Mouse (Mus musculus) stomach, embryonic 14.5 days (tissue): ENCODE results near the gene Ntsr1. TPM values are rescaled to one million over a fixed set of nuclear protein-coding genes. Genes with fewer than 3 reads are reported as not detected.

Source experiments
- ATAC-seq: fragments of 200-750 bp; cut with Nextera tagmentation; 2 replicates; pipeline ENCODE4 v1.8.0; 2017; ENCODE audit warnings: low read depth, moderate TSS enrichment; ENCODE audit not compliant: insufficient number of reproducible peaks, insufficient read depth, low FRiP score
- H3K27ac ChIP-seq: fragments of 300-500 bp; sonication (generic); 2 replicates; pipeline ENCODE4 v1.5.1; 2014; ENCODE audit warnings: mild to moderate bottlenecking, low read length, moderate library complexity, mixed read lengths
- H3K27me3 ChIP-seq: fragments of 300-500 bp; sonication (generic); 2 replicates; pipeline ENCODE4 v1.6.1; 2014; ENCODE audit warnings: low read length, control low read depth, mixed read lengths; ENCODE audit not compliant: control insufficient read depth, insufficient read depth
- H3K36me3 ChIP-seq: fragments of 300-500 bp; sonication (generic); 2 replicates; pipeline ENCODE4 v1.6.1; 2014; ENCODE audit warnings: mild to moderate bottlenecking, control low read depth, low read length, moderate library complexity, mixed read lengths; ENCODE audit not compliant: control insufficient read depth, insufficient read depth
- H3K4me1 ChIP-seq: fragments of 300-500 bp; sonication (generic); 2 replicates; pipeline ENCODE4 v1.6.1; 2014; ENCODE audit warnings: low read length, control low read depth, mixed read lengths; ENCODE audit not compliant: control insufficient read depth, insufficient read depth
- H3K4me2 ChIP-seq: fragments of 300-500 bp; sonication (generic); replicated peaks from 2 replicates; pipeline ENCODE4 v1.6.1; 2014; ENCODE audit warnings: low read depth, low read length, control low read depth
- H3K4me3 ChIP-seq: fragments of 300-500 bp; sonication (generic); 2 replicates; pipeline ENCODE4 v1.5.1; 2014; ENCODE audit warnings: low read depth, low read length, control low read depth
- H3K9ac ChIP-seq: fragments of 300-500 bp; sonication (generic); replicated peaks from 2 replicates; pipeline ENCODE4 v1.6.1; 2014; ENCODE audit warnings: low read depth, mild to moderate bottlenecking, control low read depth, low read length, moderate library complexity, mixed read lengths
- H3K9me3 ChIP-seq: fragments of 300-500 bp; sonication (generic); 2 replicates; pipeline ENCODE4 v1.6.1; 2016; ENCODE audit warnings: low read depth, low read length, control low read depth; ENCODE audit not compliant: control insufficient read depth
- WGBS: fragments of 180-500 bp; shearing (Covaris S2); extraction: QIAGEN DNeasy Blood & Tissue Kit; methylation state at CpG from one replicate; pipeline ENCODE4 v1.1.7; 2014; 5-methylcytosine and 5-hydroxymethylcytosine counted together
- polyA plus RNA-seq: library from polyadenylated mRNA; unstranded; fragments of >200 nt; fragmentation: Nextera tagmentation; extraction: Ambion mirVana; gene quantifications from 2 replicates; pipeline ENCODE4 v1.2.1, GENCODE M21; 2014

Ntsr1 gene
- polyA plus RNA-seq, result 1.7 and 2.0 TPM in 2 replicates

DNA sequence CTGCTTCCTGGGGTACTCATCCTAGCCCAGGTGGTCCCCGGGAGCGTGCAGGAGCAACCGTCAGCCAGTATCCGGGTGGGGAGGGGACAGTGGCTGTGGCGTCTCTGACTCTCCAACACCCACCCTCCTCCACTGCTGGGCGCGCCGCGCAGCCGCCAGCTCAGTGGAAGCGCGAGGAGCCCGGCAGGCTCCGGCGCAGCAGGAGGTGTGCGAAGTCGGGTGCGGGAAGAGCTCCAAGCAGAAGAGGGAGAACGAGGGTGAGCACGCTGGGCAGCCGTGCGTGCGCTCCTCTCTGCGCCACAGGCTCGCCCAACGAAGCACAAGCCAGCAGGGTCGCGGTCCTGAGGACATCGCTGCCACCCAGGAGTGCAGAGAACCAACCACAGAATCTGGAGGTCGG lies at the start of gene Ntsr1:
TSS of gene Ntsr1 (plus strand) at position 236 of the 400 bp plus-strand sequence.
- peak within 1 kb of the TSS; percentile 29 for H3K4me3 ChIP-seq
- no peak for ATAC-seq
- 0% methylated on average over 30 of the region's 30 CpGs for WGBS
- H3K27me3 ChIP-seq, result peaks cover 9% of the 10 kb centered on the region; the same call in 1 of the 2 replicates
- H3K4me2 ChIP-seq, result peak within 1 kb of the TSS; percentile 66
- no peaks in the 10 kb centered on the region for H3K36me3 ChIP-seq
- peak within 1 kb of the TSS; percentile 6; the same call in 1 of the 2 replicates for H3K27ac ChIP-seq
- peak within 1 kb of the TSS; percentile 1; the same call in 1 of the 2 replicates for H3K9ac ChIP-seq
- H3K9me3 ChIP-seq, result no peaks in the 10 kb centered on the region
- H3K4me1 ChIP-seq, result peaks cover 27% of the 10 kb centered on the region

- H3K4me3 ChIP-seq, result no peak overlapping the region
- no peak overlapping the region for H3K27ac ChIP-seq
- 80% methylated on average over 5 of the region's 5 CpGs for WGBS
- no peaks in the 10 kb centered on the region for H3K27me3 ChIP-seq
- H3K36me3 ChIP-seq, result no peaks in the 10 kb centered on the region
- no peak for ATAC-seq
- no peaks in the 10 kb centered on the region for H3K9me3 ChIP-seq
- H3K4me2 ChIP-seq, result no peak overlapping the region
- no peak overlapping the region for H3K9ac ChIP-seq
- peaks cover 1% of the 10 kb centered on the region; the same call in 1 of the 2 replicates for H3K4me1 ChIP-seq
These were observed 49.2 kb upstream of the Ntsr1 start for GRCm38 (mm10) chr2:180450529-180450928.

DNA sequence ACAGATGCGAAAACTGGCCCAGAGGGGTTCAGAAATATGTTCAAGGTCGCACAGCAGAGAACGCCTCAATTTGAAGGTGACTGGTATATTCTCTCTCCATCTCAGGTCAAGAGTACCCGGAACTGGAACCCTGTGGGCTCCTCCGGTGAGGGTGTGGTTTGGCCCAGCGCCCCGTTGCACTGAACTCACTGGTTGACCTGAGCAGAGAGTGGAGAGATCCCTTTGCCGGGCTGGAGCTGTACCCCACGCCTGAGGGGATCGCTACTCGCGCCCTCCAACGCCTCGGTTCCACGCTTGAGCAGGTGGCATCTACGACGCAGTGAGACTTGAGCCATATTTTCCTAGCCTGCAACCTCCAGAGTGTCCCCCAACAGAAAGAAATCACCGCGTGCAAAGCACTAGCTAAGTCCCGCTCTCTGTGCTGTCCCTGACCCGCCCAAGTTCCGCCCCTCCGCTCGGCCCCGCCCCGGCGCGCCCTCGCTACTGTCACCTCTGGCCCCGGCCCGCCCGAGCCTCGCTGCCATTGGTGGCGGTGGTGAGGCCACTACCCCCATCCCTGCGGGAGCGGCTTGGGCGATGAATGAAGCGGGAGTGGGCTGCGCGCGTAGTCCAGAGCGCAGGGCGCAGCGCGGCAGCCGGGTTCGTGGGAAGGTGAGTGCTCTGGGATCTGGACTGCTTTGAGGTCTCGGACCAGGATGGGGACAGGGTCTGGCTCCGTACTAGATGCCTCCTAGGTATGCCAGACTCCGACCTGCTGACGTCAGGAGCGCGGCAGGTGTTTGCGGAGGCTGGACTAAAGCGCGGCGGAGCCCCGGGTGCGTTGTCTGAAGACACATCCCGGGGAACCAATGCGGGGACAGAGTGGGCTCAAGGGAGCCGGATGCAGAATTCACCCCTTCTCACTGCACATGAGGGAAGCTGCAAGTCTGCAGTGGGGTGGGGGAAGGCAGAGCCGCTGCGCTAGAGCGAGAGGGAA lies 43.8 kb upstream of the Ntsr1 start, which contains the start of gene Slco4a1:
TSS of gene Slco4a1 (plus strand) at position 523 of the 976 bp plus-strand sequence.
- Histone ChIP-seq H3K36me3 (no peaks in the 10 kb centered on the region), H3K4me2 (peak within 1 kb of the TSS; percentile 85), H3K27ac (no peak within 1 kb of the TSS), H3K4me3 (peak within 1 kb of the TSS; percentile 33), H3K27me3 (peaks cover 19% of the 10 kb centered on the region; the same call in 1 of the 2 replicates), H3K9me3 (no peaks in the 10 kb centered on the region), H3K9ac (no peak within 1 kb of the TSS), H3K4me1 (peaks cover 4% of the 10 kb centered on the region; the same call in 1 of the 2 replicates)
- ATAC-seq, result peak; percentile 97
- 2% methylated on average over 65 of the region's 65 CpGs for WGBS

GRCm38 (mm10) chr2:180456705-180457104 lies 43.1 kb upstream of the Ntsr1 start:
- Histone ChIP-seq H3K36me3 (no peaks in the 10 kb centered on the region), H3K4me1 (peaks cover 4% of the 10 kb centered on the region; the same call in 1 of the 2 replicates), H3K4me2 (peak overlapping the region; percentile 85), H3K9ac (no peak overlapping the region), H3K27ac (no peak overlapping the region), H3K4me3 (peak overlapping the region; percentile 33), H3K27me3 (peaks cover 19% of the 10 kb centered on the region; the same call in 1 of the 2 replicates), H3K9me3 (no peaks in the 10 kb centered on the region)
- ATAC-seq, result 0 out of 2 replicates have a peak, but pooled peaks have one; percentile 5
- WGBS, result 1% methylated on average over 26 of the region's 28 CpGs

DNA sequence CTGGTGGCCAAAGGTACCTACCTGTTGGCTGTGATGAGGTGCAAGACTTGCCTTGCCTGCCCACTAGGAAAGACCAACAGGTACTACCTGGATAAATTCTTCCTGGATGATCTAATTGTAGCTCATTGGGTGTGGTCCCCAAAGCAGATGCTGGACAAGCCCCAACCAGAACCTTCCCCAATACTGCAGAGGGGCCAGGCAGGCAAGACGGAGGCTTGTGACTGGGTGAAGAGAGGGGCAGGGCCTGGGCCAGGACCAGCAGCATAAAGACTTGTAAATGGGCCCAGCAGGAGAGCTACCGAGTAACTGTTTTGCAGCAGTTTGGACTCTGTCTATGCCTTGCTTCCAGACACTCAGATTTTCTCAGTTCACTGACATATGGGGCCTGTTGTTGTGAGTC lies 42.1 kb upstream of the Ntsr1 start:
- ATAC-seq, result no peak
- 59% methylated on average over 2 of the region's 2 CpGs for WGBS
- Histone ChIP-seq H3K27ac (no peak overlapping the region), H3K9me3 (no peaks in the 10 kb centered on the region), H3K4me1 (peaks cover 4% of the 10 kb centered on the region; the same call in 1 of the 2 replicates), H3K36me3 (no peaks in the 10 kb centered on the region), H3K27me3 (peaks cover 19% of the 10 kb centered on the region; the same call in 1 of the 2 replicates), H3K4me2 (no peak overlapping the region), H3K4me3 (no peak overlapping the region), H3K9ac (no peak overlapping the region)

DNA sequence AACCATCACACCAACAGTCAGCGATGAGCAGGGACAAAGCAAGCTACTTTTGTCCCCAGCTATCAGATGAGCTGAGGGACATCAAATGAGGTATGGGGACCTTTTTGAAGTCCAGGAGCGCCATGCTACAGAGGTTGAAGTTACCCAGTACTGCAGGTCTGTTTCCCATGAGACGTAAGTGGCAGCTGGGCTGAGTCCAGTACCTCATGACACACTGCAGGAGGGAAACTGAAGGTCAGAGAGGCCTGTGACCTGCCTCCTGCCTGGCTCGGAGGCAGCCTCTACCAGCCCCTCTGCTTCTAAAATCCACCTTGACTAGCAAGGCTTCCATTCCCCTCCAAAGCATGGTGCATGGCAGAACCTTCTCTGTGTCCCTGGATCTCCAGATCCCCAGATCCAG lies 40.3 kb upstream of the Ntsr1 start:
- ATAC-seq, result no peak
- H3K27ac ChIP-seq, result no peak overlapping the region
- WGBS, result 80% methylated on average over 4 of the region's 4 CpGs
- H3K4me1 ChIP-seq, result peaks cover 4% of the 10 kb centered on the region; the same call in 1 of the 2 replicates
- peaks cover 19% of the 10 kb centered on the region; the same call in 1 of the 2 replicates for H3K27me3 ChIP-seq
- no peak overlapping the region for H3K4me3 ChIP-seq
- H3K36me3 ChIP-seq, result no peaks in the 10 kb centered on the region
- H3K9ac ChIP-seq, result no peak overlapping the region
- no peaks in the 10 kb centered on the region for H3K9me3 ChIP-seq
- no peak overlapping the region for H3K4me2 ChIP-seq

GRCm38 (mm10) chr2:180460801-180461200 lies 39.0 kb upstream of the Ntsr1 start:
- no peaks in the 10 kb centered on the region for H3K36me3 ChIP-seq
- H3K27ac ChIP-seq, result no peak overlapping the region
- H3K4me3 ChIP-seq, result no peak overlapping the region
- H3K9ac ChIP-seq, result no peak overlapping the region
- H3K4me2 ChIP-seq, result no peak overlapping the region
- ATAC-seq, result no peak
- no peaks in the 10 kb centered on the region for H3K9me3 ChIP-seq
- 57% methylated on average over 8 of the region's 8 CpGs for WGBS
- peaks cover under 1% of the 10 kb centered on the region; the same call in 1 of the 2 replicates for H3K4me1 ChIP-seq
- peaks cover 19% of the 10 kb centered on the region; the same call in 1 of the 2 replicates for H3K27me3 ChIP-seq

GRCm38 (mm10) chr2:180462593-180462992 lies 37.2 kb upstream of the Ntsr1 start:
- ATAC-seq, result 0 out of 2 replicates have a peak, but pooled peaks have one; percentile 47
- H3K27me3 ChIP-seq, result peaks cover 2% of the 10 kb centered on the region; the same call in 1 of the 2 replicates

More at GRCm38 (mm10) chr2:180462593-180462992, 37.2 kb upstream of the Ntsr1 start:
- H3K4me3 ChIP-seq, result no peak overlapping the region
- no peaks in the 10 kb centered on the region for H3K36me3 ChIP-seq
- H3K9me3 ChIP-seq, result no peaks in the 10 kb centered on the region
- no peak overlapping the region for H3K9ac ChIP-seq
- no peaks in the 10 kb centered on the region for H3K4me1 ChIP-seq
- no peak overlapping the region for H3K27ac ChIP-seq
- no peak overlapping the region for H3K4me2 ChIP-seq
- WGBS, result 64% methylated on average over 8 of the region's 8 CpGs
